Mouse (Mus musculus) layer of hippocampus, adult 11-12 months (tissue): ENCODE data around the gene Susd6.
"Not testable (repeated sequence)": the region's sequence is repeated elsewhere in the genome, so short reads cannot be mapped to it uniquely, and the experiment has no call there.

Experiments used
- DNase-seq: peaks from one replicate; pipeline ENCODE4 v3.0.0; 2022; ENCODE audit warnings: low spot score

Susd6 gene

GRCm38 (mm10) chr12:80813456-80813855, 23.1 kb downstream of the Susd6 start:
- DNase-seq, result no peak

- no peak for DNase-seq
Observed at GRCm38 (mm10) chr12:80813872-80814271, 23.6 kb downstream of the Susd6 start.

- DNase-seq, result no peak
Observed at GRCm38 (mm10) chr12:80814529-80814928, 24.2 kb downstream of the Susd6 start.

GRCm38 (mm10) chr12:80815298-80815697, 25.0 kb downstream of the Susd6 start:
- no peak for DNase-seq

- no peak for DNase-seq
Observed at GRCm38 (mm10) chr12:80815893-80816292, 25.6 kb downstream of the Susd6 start.

- DNase-seq, result no peak
Observed at GRCm38 (mm10) chr12:80816380-80817086, 26.2 kb downstream of the Susd6 start.

- no peak for DNase-seq
Observed at GRCm38 (mm10) chr12:80817697-80818235, 27.5 kb downstream of the Susd6 start.

GRCm38 (mm10) chr12:80819020-80819419, 28.7 kb downstream of the Susd6 start:
- DNase-seq, result not testable (repeated sequence)

GRCm38 (mm10) chr12:80821312-80822007, 31.1 kb downstream of the Susd6 start:
- no peak for DNase-seq

GRCm38 (mm10) chr12:80822533-80822932, 32.2 kb downstream of the Susd6 start:
- DNase-seq, result no peak

GRCm38 (mm10) chr12:80824202-80824601, 33.9 kb downstream of the Susd6 start:
- DNase-seq, result no peak

GRCm38 (mm10) chr12:80826423-80826822, 36.1 kb downstream of the Susd6 start:
- DNase-seq, result no peak

- DNase-seq, result peak; percentile 53
Observed at GRCm38 (mm10) chr12:80827464-80828015, 37.2 kb downstream of the Susd6 start.

GRCm38 (mm10) chr12:80828020-80828419, 37.7 kb downstream of the Susd6 start:
- no peak for DNase-seq

- no peak for DNase-seq
Observed at GRCm38 (mm10) chr12:80828951-80829350, 38.6 kb downstream of the Susd6 start.

- DNase-seq, result no peak
Observed at GRCm38 (mm10) chr12:80830211-80830610, 39.9 kb downstream of the Susd6 start.

GRCm38 (mm10) chr12:80830820-80831219, 40.5 kb downstream of the Susd6 start:
- DNase-seq, result no peak

GRCm38 (mm10) chr12:80832313-80832712, 42.0 kb downstream of the Susd6 start:
- no peak for DNase-seq

GRCm38 (mm10) chr12:80833541-80833940, 43.2 kb downstream of the Susd6 start:
- no peak for DNase-seq

- no peak for DNase-seq
Observed at GRCm38 (mm10) chr12:80834156-80834900, 44.0 kb downstream of the Susd6 start.

GRCm38 (mm10) chr12:80834901-80835570, 44.7 kb downstream of the Susd6 start:
- no peak for DNase-seq

- no peak for DNase-seq
Observed at GRCm38 (mm10) chr12:80837614-80838013, 47.3 kb downstream of the Susd6 start.
